Mouse (Mus musculus): ENCODE data around the gene Syn3.

DNA sequence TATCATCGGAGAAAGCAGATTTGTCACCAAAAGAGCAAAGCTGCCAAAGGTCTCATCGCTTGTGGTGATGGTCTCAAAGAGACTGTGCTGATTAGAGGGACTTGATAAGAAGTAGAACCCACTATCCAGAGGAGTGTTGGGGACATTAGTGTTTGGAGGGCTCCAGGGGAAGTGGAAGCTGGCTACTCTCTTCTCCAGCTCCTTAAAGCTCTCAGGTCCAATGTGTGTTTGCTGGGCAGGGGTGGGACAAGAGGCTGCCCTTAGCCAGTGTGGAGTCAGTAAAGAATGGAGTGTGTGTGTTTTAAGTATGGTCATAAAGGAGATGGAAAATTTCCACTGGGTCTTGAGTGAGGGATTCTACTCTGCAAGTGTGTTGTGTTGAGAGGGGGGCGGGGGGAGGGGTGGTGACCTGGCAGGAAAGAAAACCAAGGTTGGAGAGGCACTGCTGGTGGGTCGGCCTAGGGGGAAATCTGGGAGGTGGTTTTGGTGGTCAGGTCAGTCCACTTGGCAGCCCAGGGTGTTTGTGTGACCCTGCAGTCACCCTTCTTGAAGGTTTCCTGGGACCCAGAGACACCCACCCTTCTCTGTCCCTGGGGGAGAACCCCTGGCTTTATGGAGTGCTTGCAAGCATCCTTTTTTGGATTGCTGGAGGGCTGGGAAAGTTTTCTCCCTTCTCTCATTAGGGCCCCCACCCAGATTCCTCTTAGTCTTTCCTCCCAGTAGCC, 196.9 kb downstream of the Syn3 start:
- no peak for TF ChIP-seq POLR2A (IDR thresholded peaks at IDR 0.05; ENCODE audit: low read depth, low read length)
- no peak for TF ChIP-seq CTCF (IDR thresholded peaks at IDR 0.05; ENCODE audit: extremely low read depth, insufficient read depth, insufficient read length, insufficient replicate concordance)
